Mouse (Mus musculus): ENCODE results near the gene Mipep.

DNA sequence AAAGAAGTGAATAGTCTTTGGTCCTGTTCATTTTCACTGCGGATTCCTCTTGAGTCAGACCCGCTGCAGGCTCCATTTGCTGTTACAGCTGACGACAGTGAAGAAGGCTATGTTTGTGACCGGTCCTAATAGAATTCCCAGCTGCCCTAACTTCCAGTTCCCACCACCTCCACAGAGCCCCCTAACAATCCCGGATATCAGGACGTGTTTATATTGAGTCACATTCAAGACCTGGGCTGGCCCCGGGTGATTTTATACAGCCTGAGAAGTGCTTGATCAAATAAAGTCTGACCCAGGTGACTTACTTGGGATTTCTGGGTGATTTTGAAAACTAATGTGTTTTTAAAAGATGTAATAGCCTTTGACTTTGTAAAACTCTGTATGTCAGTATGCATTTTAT lies 21.6 kb upstream of the Mipep start:
- no peak for TF ChIP-seq CTCF (IDR thresholded peaks at IDR 0.05; ENCODE audit: extremely low read depth, insufficient read depth, insufficient read length, insufficient replicate concordance)
- no peak for TF ChIP-seq POLR2A (IDR thresholded peaks at IDR 0.05; ENCODE audit: low read depth, low read length)
